Mouse (Mus musculus) lung, embryonic 14.5 days (tissue): Measurements from ENCODE around the gene Cnn3. TPM values are rescaled to one million over a fixed set of nuclear protein-coding genes. Genes with fewer than 3 reads are reported as not detected.

Source experiments
- ATAC-seq: fragments of 200-750 bp; cut with Nextera tagmentation; 2 replicates; pipeline ENCODE4 v1.8.0; 2017; ENCODE audit warnings: mild to moderate bottlenecking, moderate TSS enrichment, moderate library complexity; ENCODE audit not compliant: insufficient read depth
- DNase-seq: peaks from one replicate; pipeline ENCODE4 v3.0.0-alpha.2; 2015
- H3K27ac ChIP-seq: fragments of 300-500 bp; sonication (generic); 2 replicates; pipeline ENCODE4 v1.5.1; 2014; ENCODE audit warnings: low read depth, mild to moderate bottlenecking, moderate library complexity
- H3K27me3 ChIP-seq: fragments of 300-500 bp; sonication (generic); 2 replicates; pipeline ENCODE4 v1.6.1; 2014; ENCODE audit warnings: low read length, control low read depth; ENCODE audit not compliant: insufficient read depth
- H3K36me3 ChIP-seq: fragments of 300-500 bp; sonication (generic); 2 replicates; pipeline ENCODE4 v1.6.1; 2014; ENCODE audit warnings: control low read depth; ENCODE audit not compliant: insufficient read depth
- H3K4me1 ChIP-seq: fragments of 300-500 bp; sonication (generic); 2 replicates; pipeline ENCODE4 v1.6.1; 2014; ENCODE audit warnings: antibody characterized with exemption, control low read depth; ENCODE audit not compliant: insufficient read depth
- H3K4me2 ChIP-seq: fragments of 300-500 bp; sonication (generic); 2 replicates; pipeline ENCODE4 v1.6.1; 2014; ENCODE audit warnings: mild to moderate bottlenecking
- H3K4me3 ChIP-seq: fragments of 300-500 bp; sonication (generic); 2 replicates; pipeline ENCODE4 v1.5.1; 2014; ENCODE audit warnings: low read depth, low read length
- H3K9ac ChIP-seq: fragments of 300-500 bp; sonication (generic); 2 replicates; pipeline ENCODE4 v1.6.1; 2014
- H3K9me3 ChIP-seq: fragments of 300-500 bp; sonication (generic); 2 replicates; pipeline ENCODE4 v1.6.1; 2016; ENCODE audit warnings: low read depth, low read length, control low read depth
- CTCF ChIP-seq: IDR thresholded peaks from 2 replicates; pipeline ENCODE4 v1.5.1; 2016; ENCODE audit warnings: antibody characterized with exemption, low read depth
- WGBS: fragments of 180-500 bp; shearing (Covaris S2); extraction: QIAGEN DNeasy Blood & Tissue Kit; methylation state at CpG from one replicate; pipeline ENCODE4 v1.1.7; 2014; 5-methylcytosine and 5-hydroxymethylcytosine counted together
- polyA plus RNA-seq: library from polyadenylated mRNA; unstranded; fragments of >200 nt; fragmentation: Nextera tagmentation; extraction: Ambion mirVana; gene quantifications from 2 replicates; pipeline ENCODE4 v1.2.1, GENCODE M21; 2014

Gene Cnn3
- polyA plus RNA-seq, 1 experiment from 2014 or later = 671 TPM

DNA sequence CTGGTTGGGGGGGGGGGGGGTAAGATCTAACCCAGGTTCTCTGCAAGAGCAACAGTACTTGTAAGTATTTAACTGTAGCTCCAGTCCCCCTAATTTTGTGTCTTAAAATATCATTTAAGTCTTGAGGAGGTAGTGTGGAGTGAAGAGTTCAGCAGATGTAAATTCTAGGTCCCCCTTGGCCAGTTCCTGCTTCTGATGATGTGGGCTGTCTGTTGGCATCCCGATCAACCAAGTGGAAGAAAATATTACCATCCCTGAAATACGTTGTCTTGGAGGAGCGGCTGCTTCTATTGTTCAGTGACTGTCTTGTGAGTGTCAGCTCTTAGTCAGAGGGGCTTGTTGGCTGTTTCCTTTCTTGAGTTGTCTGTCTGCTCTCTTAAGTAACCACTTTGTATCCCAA is 3.2 kb downstream of the Cnn3 start:
- H3K9me3 ChIP-seq = no peaks in the 10 kb centered on the region
- peaks cover 33% of the 10 kb centered on the region for H3K4me1 ChIP-seq
- H3K36me3 ChIP-seq = 0 out of 2 replicates have a peak, but pooled peaks cover 4% of the 10 kb centered on the region
- peak overlapping the region; percentile 92 for H3K4me2 ChIP-seq
- DNase-seq = peak; percentile 27
- peak overlapping the region; percentile 89 for H3K4me3 ChIP-seq
- no peak overlapping the region; the same call in 1 of the 2 replicates for H3K9ac ChIP-seq
- peak overlapping the region; percentile 54; the same call in 1 of the 2 replicates for H3K27ac ChIP-seq
- 0 out of 2 replicates have a peak, but pooled peaks cover 3% of the 10 kb centered on the region for H3K27me3 ChIP-seq
- 43% methylated on average over 3 of the region's 3 CpGs for WGBS
- TF ChIP-seq CTCF = no peak
- no peak for ATAC-seq

DNA sequence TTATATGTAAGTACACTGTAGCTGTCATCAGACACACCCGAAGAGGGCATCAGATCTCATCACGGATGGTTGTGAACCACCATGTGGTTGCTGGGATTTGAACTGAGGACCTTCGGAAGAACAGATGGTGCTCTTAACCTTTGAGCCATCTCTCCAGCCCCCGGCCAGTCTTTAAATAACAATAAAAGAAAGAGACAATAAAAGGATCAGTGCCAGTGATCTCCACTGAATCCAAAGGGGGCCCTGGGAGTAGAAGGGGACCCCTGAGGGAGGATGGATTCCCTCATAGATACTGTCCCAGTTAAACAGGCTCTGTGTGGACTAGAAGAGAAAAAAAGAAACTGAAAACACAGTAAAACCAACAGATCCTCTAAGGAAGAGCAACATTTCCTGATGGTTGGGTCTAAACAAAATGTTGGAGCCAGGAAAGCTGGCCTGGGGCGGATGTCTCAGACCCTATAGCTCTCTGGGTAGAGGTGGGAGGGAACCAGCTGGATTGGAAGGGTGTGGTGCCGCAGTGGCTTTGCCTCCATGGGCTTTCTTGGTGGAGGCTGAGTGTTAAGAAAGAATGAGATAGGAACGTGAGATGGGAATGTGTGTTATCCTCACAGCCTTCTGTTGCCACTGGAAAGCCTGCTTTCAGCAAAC is 4.1 kb downstream of the Cnn3 start:
- ATAC-seq = no peak
- WGBS = 58% methylated on average over 7 of the region's 7 CpGs
- no peaks in the 10 kb centered on the region for H3K27me3 ChIP-seq
- H3K36me3 ChIP-seq = 0 out of 2 replicates have a peak, but pooled peaks cover 4% of the 10 kb centered on the region
- peak; percentile 53 for DNase-seq
- TF ChIP-seq CTCF = no peak
- H3K4me1 ChIP-seq = peaks cover 33% of the 10 kb centered on the region
- H3K9ac ChIP-seq = no peak overlapping the region
- H3K9me3 ChIP-seq = no peaks in the 10 kb centered on the region
- 0 out of 2 replicates have a peak overlapping the region, but pooled peaks have one; percentile 24 for H3K27ac ChIP-seq
- no peak overlapping the region for H3K4me3 ChIP-seq
- H3K4me2 ChIP-seq = peak overlapping the region; percentile 92

DNA sequence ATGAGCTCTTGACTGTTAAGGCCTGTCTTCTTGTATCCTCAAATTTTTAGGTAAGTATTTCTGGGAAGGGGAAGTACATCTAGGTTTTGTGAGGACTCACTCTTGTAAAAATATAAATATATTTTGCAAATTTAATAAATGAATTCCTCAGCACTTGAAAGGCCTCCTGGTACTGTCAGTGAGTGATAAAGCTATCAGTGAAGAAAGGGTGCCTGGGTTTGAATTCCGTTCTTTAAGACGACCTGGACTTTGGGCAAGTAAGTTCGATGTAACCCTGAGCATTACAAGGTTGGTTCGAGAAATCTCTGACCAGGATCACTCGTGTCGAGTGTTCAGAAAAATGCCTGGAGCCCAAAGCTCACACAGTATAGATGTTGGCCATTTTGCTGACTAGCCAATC is 7.1 kb downstream of the Cnn3 start:
- Histone ChIP-seq H3K27me3 (no peaks in the 10 kb centered on the region), H3K4me3 (no peak overlapping the region), H3K4me2 (no peak overlapping the region), H3K27ac (peak overlapping the region; percentile 51; the same call in 1 of the 2 replicates), H3K36me3 (peaks cover 6% of the 10 kb centered on the region; the same call in 1 of the 2 replicates), H3K9ac (no peak overlapping the region), H3K4me1 (peaks cover 33% of the 10 kb centered on the region), H3K9me3 (no peaks in the 10 kb centered on the region)
- no peak for DNase-seq
- WGBS = 70% methylated on average over 6 of the region's 6 CpGs
- no peak for ATAC-seq
- no peak for TF ChIP-seq CTCF

DNA sequence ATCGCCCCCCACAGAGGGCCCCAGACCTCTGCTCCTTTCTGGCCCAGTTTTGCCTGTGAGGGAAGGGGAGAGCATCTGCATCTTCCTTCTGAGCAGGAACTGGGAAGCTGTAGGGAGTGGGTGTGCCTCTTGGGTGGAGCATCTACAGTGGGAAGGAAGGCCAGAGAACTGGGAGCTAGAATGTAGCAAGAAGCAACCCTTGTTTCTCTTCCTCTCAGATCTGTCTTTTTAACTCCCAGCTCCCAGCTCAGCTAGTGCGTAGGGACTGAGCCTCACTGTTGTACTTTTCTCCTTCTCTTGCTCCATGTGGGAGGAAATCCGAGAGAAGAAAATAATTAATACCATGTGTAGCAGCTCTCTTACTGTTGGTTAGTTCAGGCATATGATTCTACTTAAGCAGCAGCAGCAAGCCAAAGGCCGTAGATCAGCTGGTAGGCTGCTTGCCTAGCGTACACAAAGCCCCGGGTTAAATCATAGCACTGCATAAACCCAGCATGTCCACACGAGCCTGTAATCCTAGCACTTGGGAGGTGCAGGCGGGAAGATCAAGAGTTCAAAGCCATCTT is 7.8 kb downstream of the Cnn3 start:
- peak; percentile 51 for DNase-seq
- peak; percentile 42; the same call in 1 of the 2 replicates for ATAC-seq
- 19% methylated on average over 8 of the region's 8 CpGs for WGBS
- Histone ChIP-seq H3K27ac (peak overlapping the region; percentile 51; the same call in 1 of the 2 replicates), H3K36me3 (peaks cover 6% of the 10 kb centered on the region; the same call in 1 of the 2 replicates), H3K9me3 (no peaks in the 10 kb centered on the region), H3K27me3 (no peaks in the 10 kb centered on the region), H3K9ac (no peak overlapping the region), H3K4me2 (peak overlapping the region; percentile 31; the same call in 1 of the 2 replicates), H3K4me1 (peaks cover 31% of the 10 kb centered on the region), H3K4me3 (no peak overlapping the region)
- 0 out of 2 replicates have a peak, but pooled peaks have one; percentile 12 for TF ChIP-seq CTCF

DNA sequence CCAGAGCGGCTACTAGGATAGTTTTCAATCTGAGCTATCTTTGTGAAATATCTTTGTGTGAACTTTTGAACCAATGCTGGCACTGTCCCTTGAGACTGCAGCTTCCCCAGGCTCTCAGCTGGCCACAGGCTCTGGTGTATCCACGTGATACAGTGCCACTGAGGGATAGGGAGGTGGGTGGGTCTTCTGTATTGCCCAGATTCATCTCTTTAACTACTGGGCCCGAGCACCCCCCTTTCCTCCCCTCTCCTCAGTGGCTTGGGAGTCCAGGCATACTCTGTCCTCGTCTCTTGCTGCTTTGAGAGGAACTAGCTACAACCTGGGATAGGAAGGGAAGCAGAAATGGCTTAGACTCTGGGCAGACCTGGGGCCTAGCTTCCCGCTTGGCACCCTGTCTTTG is 9.0 kb downstream of the Cnn3 start:
- no peak for TF ChIP-seq CTCF
- Histone ChIP-seq H3K4me1 (peaks cover 25% of the 10 kb centered on the region), H3K4me3 (no peak overlapping the region), H3K4me2 (no peak overlapping the region), H3K9ac (no peak overlapping the region), H3K27me3 (no peaks in the 10 kb centered on the region), H3K27ac (no peak overlapping the region), H3K9me3 (no peaks in the 10 kb centered on the region), H3K36me3 (peaks cover 6% of the 10 kb centered on the region; the same call in 1 of the 2 replicates)
- no peak for DNase-seq
- WGBS = 75% methylated on average over 5 of the region's 5 CpGs
- ATAC-seq = no peak; the same call in 1 of the 2 replicates

DNA sequence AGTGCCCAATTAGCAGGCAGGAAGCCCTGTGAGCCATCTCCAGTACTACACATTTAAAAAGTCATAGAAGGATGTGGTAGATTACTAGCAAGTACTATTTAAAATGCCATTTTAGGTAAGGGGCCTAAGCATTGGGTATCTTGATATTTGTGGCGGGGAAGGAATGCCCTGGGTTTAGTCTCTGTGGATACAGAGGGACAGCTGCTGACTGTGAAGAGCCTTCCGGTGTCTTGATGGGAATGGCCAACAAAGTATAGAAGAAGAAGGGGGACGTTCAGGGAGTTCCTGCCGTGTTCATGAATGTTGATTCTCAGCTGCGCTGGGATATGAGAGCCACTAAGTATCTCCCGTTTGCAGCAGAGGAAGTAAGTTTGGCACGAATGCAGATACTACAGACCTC is 10.8 kb downstream of the Cnn3 start:
- Histone ChIP-seq H3K4me3 (no peak overlapping the region), H3K27ac (no peak overlapping the region), H3K9me3 (no peaks in the 10 kb centered on the region), H3K27me3 (no peaks in the 10 kb centered on the region), H3K36me3 (peaks cover 12% of the 10 kb centered on the region; the same call in 1 of the 2 replicates), H3K4me2 (no peak overlapping the region), H3K9ac (no peak overlapping the region), H3K4me1 (peaks cover 18% of the 10 kb centered on the region)
- TF ChIP-seq CTCF = no peak
- WGBS = 71% methylated on average over 7 of the region's 7 CpGs
- ATAC-seq (no peak), DNase-seq (no peak)

DNA sequence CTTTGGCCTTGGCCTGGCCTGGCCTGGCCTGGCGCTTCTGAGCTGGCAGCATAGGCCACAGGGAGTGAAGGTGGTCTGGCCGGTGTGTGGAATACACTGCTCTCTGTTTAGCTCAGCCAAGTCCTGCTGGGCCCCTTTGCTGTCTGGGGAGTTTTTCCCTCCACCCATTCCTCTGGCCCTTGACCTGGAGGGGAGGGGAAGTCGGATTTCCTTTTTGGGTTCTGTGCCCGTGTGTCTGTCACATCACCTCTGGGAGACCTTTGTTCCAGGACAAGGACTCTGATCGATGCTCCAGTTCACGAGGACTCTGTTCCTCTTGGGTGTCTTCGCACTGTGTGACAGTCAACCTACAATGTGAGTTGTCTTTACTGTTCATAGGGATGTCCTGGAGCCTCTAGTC is 11.7 kb downstream of the Cnn3 start:
- no peak for TF ChIP-seq CTCF
- H3K27me3 ChIP-seq = no peaks in the 10 kb centered on the region
- H3K4me1 ChIP-seq = peaks cover 16% of the 10 kb centered on the region
- peaks cover 20% of the 10 kb centered on the region; the same call in 1 of the 2 replicates for H3K36me3 ChIP-seq
- DNase-seq (no peak), ATAC-seq (no peak)
- WGBS = 61% methylated on average over 7 of the region's 7 CpGs
- H3K4me3 ChIP-seq = no peak overlapping the region
- H3K27ac ChIP-seq = no peak overlapping the region; the same call in 1 of the 2 replicates
- no peak overlapping the region for H3K4me2 ChIP-seq
- no peak overlapping the region for H3K9ac ChIP-seq
- H3K9me3 ChIP-seq = no peaks in the 10 kb centered on the region
